Mouse (Mus musculus) heart, embryonic 16.5 days (tissue): ENCODE measurements around the gene Atxn1. TPM values are rescaled to one million over a fixed set of nuclear protein-coding genes. Genes with fewer than 3 reads are reported as not detected.

Experiments used
- ATAC-seq: fragments of 200-750 bp; cut with Nextera tagmentation; replicated peaks from 2 replicates; pipeline ENCODE4 v1.8.0; 2017; ENCODE audit warnings: moderate number of reproducible peaks; ENCODE audit not compliant: insufficient read depth, low FRiP score; ENCODE audit errors: extremely low read depth
- H3K27ac ChIP-seq: fragments of 300-500 bp; sonication (generic); 2 replicates; pipeline ENCODE4 v1.5.1; 2014; ENCODE audit warnings: mild to moderate bottlenecking, low read length, control low read depth, moderate library complexity
- H3K27me3 ChIP-seq: fragments of 300-500 bp; sonication (generic); 2 replicates; pipeline ENCODE4 v1.6.1; 2014; ENCODE audit warnings: low read length, mixed read lengths; ENCODE audit not compliant: control insufficient read depth, insufficient read depth
- H3K36me3 ChIP-seq: fragments of 300-500 bp; sonication (generic); 2 replicates; pipeline ENCODE4 v1.6.1; 2014; ENCODE audit not compliant: control insufficient read depth, insufficient read depth
- H3K4me1 ChIP-seq: fragments of 300-500 bp; sonication (generic); 2 replicates; pipeline ENCODE4 v1.6.1; 2014; ENCODE audit warnings: low read length, mixed read lengths; ENCODE audit not compliant: control insufficient read depth, insufficient read depth
- H3K4me2 ChIP-seq: fragments of 300-500 bp; sonication (generic); 2 replicates; pipeline ENCODE4 v1.6.1; 2014; ENCODE audit warnings: low read depth, mild to moderate bottlenecking, control low read depth, low read length
- H3K4me3 ChIP-seq: fragments of 300-500 bp; sonication (generic); 2 replicates; pipeline ENCODE4 v1.5.1; 2014; ENCODE audit warnings: mild to moderate bottlenecking, control low read depth, low read length
- H3K9ac ChIP-seq: fragments of 300-500 bp; sonication (generic); 2 replicates; pipeline ENCODE4 v1.6.1; 2014; ENCODE audit warnings: low read length, control low read depth
- H3K9me3 ChIP-seq: fragments of 300-500 bp; sonication (generic); replicated peaks from 2 replicates; pipeline ENCODE4 v1.6.1; 2016; ENCODE audit warnings: low read length; ENCODE audit not compliant: control insufficient read depth
- WGBS: fragments of 180-500 bp; shearing (Covaris S2); extraction: QIAGEN DNeasy Blood & Tissue Kit; methylation state at CpG from one replicate; pipeline ENCODE4 v1.1.7; 2014; 5-methylcytosine and 5-hydroxymethylcytosine counted together
- polyA plus RNA-seq: library from polyadenylated mRNA; unstranded; fragments of >200 nt; fragmentation: Nextera tagmentation; extraction: Ambion mirVana; gene quantifications from 2 replicates; pipeline ENCODE4 v1.2.1, GENCODE M21; 2015

The Atxn1 gene
- polyA plus RNA-seq, 1 experiment from 2014 or later: 7.2 TPM

DNA sequence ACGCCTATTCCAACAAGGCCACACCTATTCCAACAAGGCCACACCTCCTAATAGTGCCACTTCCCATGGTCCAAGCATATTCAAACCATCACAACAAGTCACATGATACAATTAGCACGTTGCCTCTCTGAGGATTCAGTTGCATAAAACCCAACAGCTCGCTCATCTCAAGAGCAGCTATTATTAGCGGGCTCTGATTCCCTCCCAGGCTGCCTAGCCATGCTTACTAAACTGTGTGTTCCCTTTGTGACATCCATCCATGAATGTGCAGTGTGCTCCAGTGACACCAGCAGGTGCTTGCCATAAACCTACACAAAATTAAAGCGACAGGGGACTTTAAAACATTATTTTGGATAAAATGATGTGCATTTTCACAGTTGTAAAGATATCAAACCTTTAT, 25.7 kb upstream of the Atxn1 start:
- no peaks in the 10 kb centered on the region for H3K9me3 ChIP-seq
- ATAC-seq: peak; percentile 45; the same call in 1 of the 2 replicates
- H3K9ac ChIP-seq: no peak overlapping the region
- 50% methylated on average over 5 of the region's 5 CpGs for WGBS
- H3K36me3 ChIP-seq: no peaks in the 10 kb centered on the region
- no peak overlapping the region for H3K27ac ChIP-seq
- no peak overlapping the region for H3K4me2 ChIP-seq
- H3K27me3 ChIP-seq: no peaks in the 10 kb centered on the region
- H3K4me3 ChIP-seq: no peak overlapping the region
- peaks cover 3% of the 10 kb centered on the region for H3K4me1 ChIP-seq

DNA sequence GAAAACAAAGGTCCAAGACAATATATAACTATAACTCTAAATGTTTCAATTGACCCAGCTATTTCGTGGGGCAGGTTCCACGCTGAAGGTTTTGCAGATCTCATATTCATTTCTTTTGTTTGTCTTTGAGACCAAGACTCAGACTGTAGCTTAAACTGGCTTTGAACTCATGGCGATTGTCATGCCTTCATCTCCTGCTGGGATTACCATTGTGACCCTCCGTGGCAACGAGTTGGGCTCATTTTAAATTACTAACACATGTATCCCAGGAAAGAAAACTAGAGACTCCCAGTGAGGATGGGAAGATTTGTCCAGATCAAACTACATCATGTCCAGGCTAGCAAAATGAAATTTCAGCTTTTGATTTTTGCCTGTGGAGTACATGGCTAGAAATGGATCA, 14.4 kb upstream of the Atxn1 start:
- no peak for ATAC-seq
- H3K9me3 ChIP-seq: no peaks in the 10 kb centered on the region
- WGBS: 73% methylated on average over 5 of the region's 5 CpGs

DNA sequence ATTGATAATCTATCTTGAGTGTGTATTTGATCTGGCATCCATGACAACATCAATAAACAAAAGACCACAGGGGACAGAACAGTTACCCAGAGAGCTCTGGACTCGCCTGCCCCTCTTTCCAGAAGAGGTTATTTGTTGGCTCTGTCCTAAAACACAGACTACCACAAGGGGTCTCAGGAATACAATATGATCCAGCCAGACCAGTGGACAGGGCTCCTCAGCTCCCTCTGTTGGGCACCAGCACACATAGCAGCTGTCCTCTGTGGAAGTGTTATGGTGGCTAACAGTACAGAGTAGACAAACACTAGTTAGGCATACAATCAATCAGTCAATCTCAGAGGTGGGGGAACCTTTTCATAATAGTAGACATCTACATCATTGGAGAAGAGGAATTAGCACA, 12.1 kb upstream of the Atxn1 start:
- WGBS: 48% methylated on average over 1 of the region's 1 CpGs
- H3K4me3 ChIP-seq: no peak overlapping the region
- 0 out of 2 replicates have a peak, but pooled peaks have one; percentile 28 for ATAC-seq
- H3K4me1 ChIP-seq: no peaks in the 10 kb centered on the region
- no peak overlapping the region for H3K27ac ChIP-seq
- H3K9ac ChIP-seq: no peak overlapping the region
- no peaks in the 10 kb centered on the region for H3K36me3 ChIP-seq
- H3K27me3 ChIP-seq: no peaks in the 10 kb centered on the region
- H3K9me3 ChIP-seq: no peaks in the 10 kb centered on the region
- H3K4me2 ChIP-seq: no peak overlapping the region

More for the DNA sequence above, 14.4 kb upstream of the Atxn1 start:
- no peak overlapping the region for H3K27ac ChIP-seq
- no peak overlapping the region for H3K9ac ChIP-seq
- H3K27me3 ChIP-seq: no peaks in the 10 kb centered on the region
- no peaks in the 10 kb centered on the region for H3K36me3 ChIP-seq
- H3K4me1 ChIP-seq: no peaks in the 10 kb centered on the region
- no peak overlapping the region for H3K4me2 ChIP-seq
- no peak overlapping the region for H3K4me3 ChIP-seq

DNA sequence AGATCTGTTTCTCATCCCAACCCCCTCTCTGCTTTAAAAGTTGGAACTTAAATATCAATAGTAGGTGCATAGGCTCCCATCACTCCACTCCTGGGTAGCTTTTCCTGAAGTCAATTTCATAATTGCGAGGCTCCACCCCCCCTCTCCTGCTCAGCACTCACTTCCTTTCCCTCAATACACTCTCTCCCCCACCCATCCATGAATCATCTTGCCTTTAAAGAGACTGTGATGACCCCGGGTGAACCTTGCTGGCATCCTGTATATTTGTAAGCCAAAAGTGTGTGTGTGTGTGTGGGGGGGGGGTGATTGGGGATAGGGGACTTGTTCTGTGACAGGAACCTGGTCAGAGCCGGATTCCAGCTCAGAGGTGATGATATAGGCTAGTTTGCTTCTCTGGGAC, 9.8 kb upstream of the Atxn1 start:
- Histone ChIP-seq H3K27ac (no peak overlapping the region), H3K4me3 (no peak overlapping the region), H3K4me2 (no peak overlapping the region), H3K9me3 (no peaks in the 10 kb centered on the region), H3K27me3 (no peaks in the 10 kb centered on the region), H3K4me1 (no peaks in the 10 kb centered on the region), H3K36me3 (no peaks in the 10 kb centered on the region), H3K9ac (no peak overlapping the region)
- no peak for ATAC-seq
- WGBS: 48% methylated on average over 3 of the region's 3 CpGs

DNA sequence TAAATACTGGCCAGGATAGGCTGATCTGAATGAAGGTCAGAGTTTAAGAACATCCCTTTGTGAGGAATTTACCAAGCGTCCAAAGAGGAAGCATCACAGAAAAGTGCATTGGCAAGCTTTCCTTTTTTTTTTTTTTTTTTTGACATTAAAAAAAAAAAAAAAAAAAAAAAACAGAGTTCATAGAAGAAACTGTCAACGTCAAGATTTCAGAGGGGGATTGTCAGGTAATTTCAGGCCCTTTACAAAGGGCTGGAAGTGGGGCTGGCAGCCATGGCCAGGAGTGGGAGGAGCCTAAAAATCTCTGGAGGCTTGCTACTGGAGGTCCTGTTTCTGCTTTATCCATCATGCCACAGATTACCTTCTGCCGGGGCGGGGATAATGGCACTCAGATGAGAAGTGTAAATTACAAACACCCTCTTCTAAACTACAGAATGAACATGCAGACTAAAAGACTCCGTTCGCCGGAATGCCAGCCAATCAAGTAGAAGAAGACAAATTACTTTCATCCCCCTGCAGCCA, 9.2 kb upstream of the Atxn1 start:
- Histone ChIP-seq H3K27me3 (no peaks in the 10 kb centered on the region), H3K4me1 (no peaks in the 10 kb centered on the region), H3K4me3 (no peak overlapping the region), H3K9ac (no peak overlapping the region), H3K4me2 (no peak overlapping the region), H3K9me3 (no peaks in the 10 kb centered on the region), H3K27ac (no peak overlapping the region), H3K36me3 (no peaks in the 10 kb centered on the region)
- 49% methylated on average over 7 of the region's 7 CpGs for WGBS
- no peak for ATAC-seq

DNA sequence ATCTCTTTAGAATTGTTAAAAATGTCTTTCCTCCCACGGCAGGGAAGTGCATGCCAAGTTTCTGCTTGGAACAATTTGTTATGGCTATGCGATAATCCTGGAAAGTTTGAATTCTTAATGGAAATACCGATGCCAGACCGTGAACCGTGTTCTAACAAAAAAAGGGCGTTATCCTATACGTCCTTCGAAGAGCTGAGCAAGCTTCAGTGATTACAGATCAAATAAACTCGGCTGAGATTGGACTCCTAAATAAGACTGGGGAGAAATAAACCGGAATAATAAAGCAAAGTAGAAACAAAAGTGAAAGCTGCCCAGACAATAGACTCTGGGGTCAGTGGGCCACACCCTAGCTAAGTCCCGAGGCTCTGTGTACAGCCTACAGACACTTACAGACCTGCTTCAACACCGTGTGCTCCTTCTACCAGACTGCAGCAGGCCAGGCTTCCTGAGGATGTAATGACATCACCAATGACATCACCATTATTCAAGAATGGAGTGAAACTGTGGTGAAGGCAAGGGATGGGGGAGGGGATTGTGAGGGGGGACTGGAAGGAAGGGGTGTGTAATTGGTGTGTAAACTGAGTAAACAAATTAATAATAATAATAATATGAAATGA, 6.2 kb upstream of the Atxn1 start:
- Histone ChIP-seq H3K27me3 (no peaks in the 10 kb centered on the region), H3K27ac (peak overlapping the region; percentile 24), H3K9ac (no peak overlapping the region), H3K4me2 (peak overlapping the region; percentile 1; the same call in 1 of the 2 replicates), H3K4me1 (peaks cover 5% of the 10 kb centered on the region), H3K4me3 (no peak overlapping the region), H3K36me3 (no peaks in the 10 kb centered on the region), H3K9me3 (no peaks in the 10 kb centered on the region)
- ATAC-seq: peak; percentile 63
- 54% methylated on average over 12 of the region's 12 CpGs for WGBS

DNA sequence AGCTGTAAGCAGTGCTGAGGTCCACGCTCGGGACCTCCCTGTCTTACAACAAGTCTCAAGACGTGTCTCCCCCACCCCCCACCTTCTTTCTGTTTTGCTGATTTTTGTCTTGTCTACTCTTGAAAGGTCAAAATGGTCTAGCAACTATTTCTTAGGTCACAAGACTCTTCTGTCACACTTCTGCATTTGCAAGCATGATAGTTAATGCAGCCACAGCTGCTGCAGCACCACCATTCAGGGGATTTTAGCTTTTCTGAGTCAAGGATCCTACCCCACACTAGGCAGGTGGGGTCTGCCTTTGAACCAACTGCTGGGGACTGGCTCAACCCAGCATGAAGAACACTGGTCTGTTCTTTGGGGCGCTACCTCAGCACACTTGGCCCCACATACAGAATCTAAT, 3.4 kb upstream of the Atxn1 start:
- no peak overlapping the region for H3K27ac ChIP-seq
- no peak overlapping the region for H3K4me3 ChIP-seq
- no peaks in the 10 kb centered on the region for H3K36me3 ChIP-seq
- 84% methylated on average over 4 of the region's 4 CpGs for WGBS
- H3K9ac ChIP-seq: no peak overlapping the region
- peaks cover 11% of the 10 kb centered on the region for H3K4me1 ChIP-seq
- no peak for ATAC-seq
- no peak overlapping the region for H3K4me2 ChIP-seq
- no peaks in the 10 kb centered on the region for H3K27me3 ChIP-seq
- no peaks in the 10 kb centered on the region for H3K9me3 ChIP-seq

DNA sequence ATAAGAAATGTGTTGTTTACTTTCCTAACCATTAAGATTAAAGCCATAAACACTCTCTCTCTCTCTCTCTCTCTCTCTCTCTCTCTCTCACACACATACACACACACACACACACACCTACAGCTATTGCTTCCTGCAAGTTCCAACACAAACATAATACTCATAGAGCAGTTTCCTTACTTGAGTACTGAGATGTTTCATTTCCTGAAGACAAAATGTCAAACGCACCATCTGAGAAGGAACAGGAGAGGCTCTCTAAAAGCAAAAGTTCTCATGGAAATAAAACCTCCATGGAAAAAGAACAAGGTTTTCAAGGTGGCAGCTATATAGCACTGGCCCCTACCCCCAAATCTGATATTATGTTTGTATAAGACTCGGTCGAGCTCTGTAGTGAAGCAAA, 2.6 kb upstream of the Atxn1 start:
- no peak overlapping the region for H3K9ac ChIP-seq
- H3K4me3 ChIP-seq: no peak overlapping the region
- H3K9me3 ChIP-seq: no peaks in the 10 kb centered on the region
- H3K4me1 ChIP-seq: peaks cover 16% of the 10 kb centered on the region
- ATAC-seq: no peak
- no peak overlapping the region for H3K27ac ChIP-seq
- no peaks in the 10 kb centered on the region for H3K36me3 ChIP-seq
- 54% methylated on average over 3 of the region's 3 CpGs for WGBS
- H3K27me3 ChIP-seq: no peaks in the 10 kb centered on the region
- no peak overlapping the region for H3K4me2 ChIP-seq

DNA sequence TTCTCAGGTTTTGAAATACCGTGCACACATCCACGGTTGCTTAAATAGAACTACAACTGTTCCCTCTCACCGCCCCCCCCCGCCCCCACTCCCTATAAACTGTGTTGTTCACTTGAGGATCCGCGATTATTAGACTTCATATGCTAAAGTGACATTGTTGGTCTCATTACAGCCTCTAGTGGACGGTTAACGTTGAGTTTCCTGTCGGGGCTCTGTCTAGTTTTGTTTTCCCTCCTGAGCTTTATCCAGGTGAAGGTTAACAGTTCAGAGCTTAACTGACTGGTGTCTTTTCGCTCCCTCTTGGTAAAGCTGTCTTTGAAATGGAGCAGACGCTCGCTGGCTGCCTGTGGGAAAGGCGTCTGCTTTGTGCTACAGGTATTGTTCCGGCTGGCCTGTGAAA, 1.8 kb upstream of the Atxn1 start:
- Histone ChIP-seq H3K36me3 (no peaks in the 10 kb centered on the region), H3K4me2 (peak overlapping the region; percentile 90), H3K9me3 (no peaks in the 10 kb centered on the region), H3K27me3 (no peaks in the 10 kb centered on the region), H3K4me1 (peaks cover 24% of the 10 kb centered on the region), H3K4me3 (peak overlapping the region; percentile 79), H3K9ac (peak overlapping the region; percentile 63), H3K27ac (peak overlapping the region; percentile 80)
- 3% methylated on average over 14 of the region's 14 CpGs for WGBS
- no peak for ATAC-seq
